Mouse (Mus musculus) myocyte (in vitro differentiated cells): ENCODE measurements around the gene Crygn. TPM values are rescaled to one million over a fixed set of nuclear protein-coding genes. Genes with fewer than 3 reads are reported as not detected.

ENCODE experiments used
- H3K27me3 ChIP-seq: one replicate; pipeline ENCODE4 v1.6.1; 2011; ENCODE audit not compliant: control insufficient read depth, insufficient read depth, insufficient read length
- H3K36me3 ChIP-seq: one replicate; pipeline ENCODE4 v1.6.1; 2011; ENCODE audit not compliant: control insufficient read depth, insufficient read depth
- H3K4me2 ChIP-seq: one replicate; pipeline ENCODE4 v1.6.1; 2011; ENCODE audit warnings: low read depth, control low read depth
- H3K4me3 ChIP-seq: one replicate; pipeline ENCODE4 v1.5.1; 2011; ENCODE audit warnings: mild to moderate bottlenecking, control low read depth, moderate library complexity
- H3K79me2 ChIP-seq: one replicate; pipeline ENCODE4 v1.6.1; 2011; ENCODE audit not compliant: control insufficient read depth, insufficient read depth
- H3ac ChIP-seq: one replicate; pipeline ENCODE4 v1.6.1; 2011; ENCODE audit not compliant: control insufficient read depth, insufficient read length
- CEBPB ChIP-seq: IDR thresholded peaks from 2 replicates; pipeline ENCODE4 v1.6.1; 2011; ENCODE audit warnings: mild to moderate bottlenecking, moderate library complexity; ENCODE audit not compliant: poor library complexity, insufficient read depth, severe bottlenecking
- E2F4 ChIP-seq: IDR thresholded peaks from one replicate; pipeline ENCODE4 v1.6.1; 2011; ENCODE audit warnings: mild to moderate bottlenecking, control low read depth, moderate library complexity; ENCODE audit not compliant: insufficient read depth
- MAX ChIP-seq: IDR thresholded peaks from one replicate; pipeline ENCODE4 v1.6.1; 2011; ENCODE audit warnings: low read depth, mild to moderate bottlenecking, control low read depth
- MYOD1 ChIP-seq, 3 experiments: IDR thresholded peaks; one replicate each; pipeline ENCODE4 v1.6.1; 2011; ENCODE audit warnings: control low read depth in 2 of 3, low read depth in 2 of 3, mild to moderate bottlenecking in 2 of 3, moderate library complexity in 1 of 3; ENCODE audit not compliant: insufficient read length in 2 of 3, control insufficient read depth in 1 of 3
- MYOG ChIP-seq, 3 experiments: IDR thresholded peaks; one replicate each; pipeline ENCODE4 v1.6.1; 2011; ENCODE audit warnings: control low read depth in 2 of 3, low read depth in 2 of 3, mild to moderate bottlenecking in 2 of 3; ENCODE audit not compliant: insufficient read length in 2 of 3, control insufficient read depth in 1 of 3, insufficient read depth in 1 of 3
- POLR2A ChIP-seq: IDR thresholded peaks from one replicate; pipeline ENCODE4 v1.6.1; 2011; ENCODE audit warnings: low read depth, mild to moderate bottlenecking, control low read depth, moderate library complexity; ENCODE audit not compliant: insufficient read length
- POLR2AphosphoS2 ChIP-seq: IDR thresholded peaks from one replicate; pipeline ENCODE4 v1.6.1; 2011; ENCODE audit warnings: low read depth, control low read depth; ENCODE audit not compliant: insufficient read length
- REST ChIP-seq: IDR thresholded peaks from one replicate; pipeline ENCODE4 v1.6.1; 2011; ENCODE audit warnings: mild to moderate bottlenecking, control low read depth, moderate library complexity; ENCODE audit not compliant: insufficient read depth, insufficient read length
- SRF ChIP-seq: IDR thresholded peaks from one replicate; pipeline ENCODE4 v1.6.1; 2011; ENCODE audit warnings: low read depth; ENCODE audit not compliant: control insufficient read depth, insufficient read length
- TCF12 ChIP-seq: IDR thresholded peaks from one replicate; pipeline ENCODE4 v1.6.1; 2011; ENCODE audit warnings: mild to moderate bottlenecking, control low read depth; ENCODE audit not compliant: poor library complexity, insufficient read depth, severe bottlenecking
- TCF3 ChIP-seq: IDR thresholded peaks from one replicate; pipeline ENCODE4 v1.6.1; 2011; ENCODE audit warnings: low read depth, control low read depth; ENCODE audit not compliant: insufficient read length
- USF1 ChIP-seq: IDR thresholded peaks from one replicate; pipeline ENCODE4 v1.6.1; 2011; ENCODE audit warnings: low read depth, mild to moderate bottlenecking, control low read depth, moderate library complexity
- polyA plus RNA-seq: library from polyadenylated mRNA; unstranded; fragments of >200 nt; fragmentation: generic; extraction: Trizol; gene quantifications from one replicate; pipeline ENCODE4 v1.2.1, GENCODE M21; 2012; ENCODE audit warnings: missing spikeins

Gene Crygn
- polyA plus RNA-seq = not detected

GRCm38 (mm10) chr5:24757816-24758215 is at the start of gene Crygn:
Crygn (minus strand) TSS chr5:24758008.
- no peak within 1 kb of the TSS for H3K4me3 ChIP-seq
- H3K79me2 ChIP-seq = no peaks in the 10 kb centered on the region
- no peak for TF ChIP-seq REST
- TF ChIP-seq USF1 = no peak
- no peak for TF ChIP-seq MAX
- no peak for TF ChIP-seq TCF3
- no peak for TF ChIP-seq SRF
- TF ChIP-seq CEBPB = no peak
- TF ChIP-seq POLR2A = no peak
- H3K36me3 ChIP-seq = no peaks in the 10 kb centered on the region
- H3K4me2 ChIP-seq = no peak within 1 kb of the TSS
- no peak within 1 kb of the TSS for H3ac ChIP-seq
- peaks cover 8% of the 10 kb centered on the region for H3K27me3 ChIP-seq

DNA sequence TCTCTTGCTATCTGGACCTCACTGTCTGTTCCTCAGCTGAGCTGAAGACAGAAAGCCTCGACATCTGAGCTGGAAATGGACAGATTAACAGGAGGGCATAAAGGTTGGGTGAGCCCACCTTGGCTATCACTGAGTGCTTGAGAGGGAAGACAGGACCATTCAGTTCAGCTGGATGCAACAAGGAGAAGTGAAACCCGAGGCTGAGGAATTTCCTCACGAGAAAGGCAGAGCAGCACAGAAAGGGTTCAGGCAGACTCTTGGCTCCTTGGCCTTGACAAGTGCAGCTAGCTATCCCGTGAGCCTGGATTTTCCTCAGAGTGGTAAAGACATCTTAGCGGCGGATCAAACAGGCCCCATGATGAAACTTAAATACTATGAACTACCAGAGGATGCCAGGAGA is 47.4 kb upstream of the Crygn start:
- Histone ChIP-seq H3K36me3 (peaks cover 62% of the 10 kb centered on the region), H3K79me2 (no peaks in the 10 kb centered on the region), H3K4me3 (no peak overlapping the region), H3ac (no peak overlapping the region), H3K4me2 (no peak overlapping the region), H3K27me3 (no peaks in the 10 kb centered on the region)
- TF ChIP-seq TCF3 = no peak
- no peak for TF ChIP-seq POLR2A

DNA sequence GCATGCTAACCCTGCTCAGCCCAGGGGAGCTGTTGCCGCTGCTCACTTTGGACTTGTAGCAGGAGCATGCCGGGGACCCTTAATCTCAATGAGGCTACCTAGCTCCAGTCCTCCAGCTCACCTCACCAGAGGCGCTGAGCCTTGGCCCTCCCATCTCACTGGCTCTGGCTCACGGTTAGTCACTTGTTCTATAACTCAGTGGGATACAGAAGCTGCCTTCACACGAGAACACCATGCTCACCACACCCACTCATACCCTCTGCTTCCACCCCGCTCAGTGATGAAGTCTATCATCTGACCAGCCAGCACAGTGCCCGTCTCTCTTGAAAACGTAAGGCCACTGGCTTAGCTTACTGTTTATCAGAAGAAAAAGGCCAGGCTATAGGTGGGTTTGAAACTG is 46.9 kb upstream of the Crygn start:
- TF ChIP-seq TCF12 (no peak), MYOG (IDR thresholded peaks at IDR 0.05; ENCODE audit: control insufficient read depth in 1 of 3, insufficient read depth in 1 of 3, insufficient read length in 2 of 3, low read depth in 2 of 3) (no peak), USF1 (no peak), REST (no peak), POLR2AphosphoS2 (no peak), CEBPB (no peak), MYOD1 (IDR thresholded peaks at IDR 0.05; ENCODE audit: control insufficient read depth in 1 of 3, insufficient read length in 2 of 3, low read depth in 2 of 3) (no peak), POLR2A (no peak), E2F4 (no peak)
- no peak overlapping the region for H3K4me3 ChIP-seq
- H3K4me2 ChIP-seq = no peak overlapping the region
- H3ac ChIP-seq = no peak overlapping the region
- H3K27me3 ChIP-seq = no peaks in the 10 kb centered on the region
- no peaks in the 10 kb centered on the region for H3K79me2 ChIP-seq
- peaks cover 61% of the 10 kb centered on the region for H3K36me3 ChIP-seq

- TF ChIP-seq E2F4 = no peak
- TF ChIP-seq TCF12 = no peak
- no peak for TF ChIP-seq USF1
- no peak for TF ChIP-seq CEBPB
- TF ChIP-seq POLR2A = no peak
- no peak for TF ChIP-seq MYOG (IDR thresholded peaks at IDR 0.05; ENCODE audit: control insufficient read depth in 1 of 3, insufficient read depth in 1 of 3, insufficient read length in 2 of 3, low read depth in 2 of 3)
- no peak for TF ChIP-seq REST
- no peak for TF ChIP-seq TCF3
- no peak for TF ChIP-seq MYOD1 (IDR thresholded peaks at IDR 0.05; ENCODE audit: control insufficient read depth in 1 of 3, insufficient read length in 2 of 3, low read depth in 2 of 3)
- Histone ChIP-seq H3K79me2 (no peaks in the 10 kb centered on the region), H3K27me3 (no peaks in the 10 kb centered on the region), H3K4me3 (no peak overlapping the region), H3ac (no peak overlapping the region), H3K36me3 (peaks cover 37% of the 10 kb centered on the region), H3K4me2 (no peak overlapping the region)
These were observed 44.2 kb upstream of the Crygn start for GRCm38 (mm10) chr5:24801841-24802624.

GRCm38 (mm10) chr5:24800416-24800815 is 42.6 kb upstream of the Crygn start:
- H3K4me2 ChIP-seq = no peak overlapping the region
- H3K27me3 ChIP-seq = no peaks in the 10 kb centered on the region
- H3K4me3 ChIP-seq = no peak overlapping the region
- no peaks in the 10 kb centered on the region for H3K79me2 ChIP-seq
- TF ChIP-seq SRF (no peak), POLR2AphosphoS2 (no peak), CEBPB (no peak), TCF3 (no peak), MYOD1 (IDR thresholded peaks at IDR 0.05; ENCODE audit: control insufficient read depth in 1 of 3, insufficient read length in 2 of 3, low read depth in 2 of 3) (no peak), TCF12 (no peak), E2F4 (no peak), POLR2A (no peak), MYOG (IDR thresholded peaks at IDR 0.05; ENCODE audit: control insufficient read depth in 1 of 3, insufficient read depth in 1 of 3, insufficient read length in 2 of 3, low read depth in 2 of 3) (no peak), USF1 (no peak), REST (no peak)
- H3K36me3 ChIP-seq = peaks cover 28% of the 10 kb centered on the region
- no peak overlapping the region for H3ac ChIP-seq
